Mouse (Mus musculus) limb, embryonic 12.5 days (tissue): ENCODE measurements at regions not wholly inside any gene's neighbourhood (a gene's known extent, or its start where the extent isn't known, plus 50 kb on each side); places are given as distances from the start of the nearest gene placed in this dataset.

Source experiments
- ATAC-seq: fragments of 200-750 bp; cut with Nextera tagmentation; 2 replicates; pipeline ENCODE4 v1.8.0; 2017; ENCODE audit warnings: low read depth, moderate TSS enrichment; ENCODE audit not compliant: insufficient number of reproducible peaks, insufficient read depth, low FRiP score, low TSS enrichment
- H3K27ac ChIP-seq: fragments of 300-500 bp; sonication (generic); 2 replicates; pipeline ENCODE4 v1.5.1; 2016; ENCODE audit warnings: mild to moderate bottlenecking, moderate library complexity
- H3K27me3 ChIP-seq: fragments of 300-500 bp; sonication (generic); 2 replicates; pipeline ENCODE4 v1.6.1; 2016; ENCODE audit warnings: mild to moderate bottlenecking, moderate library complexity
- H3K36me3 ChIP-seq: fragments of 300-500 bp; sonication (generic); 2 replicates; pipeline ENCODE4 v1.6.1; 2016; ENCODE audit warnings: mild to moderate bottlenecking, moderate library complexity
- H3K4me1 ChIP-seq: fragments of 300-500 bp; sonication (generic); replicated peaks from 2 replicates; pipeline ENCODE4 v1.6.1; 2016
- H3K4me2 ChIP-seq: fragments of 300-500 bp; sonication (generic); 2 replicates; pipeline ENCODE4 v1.6.1; 2016; ENCODE audit warnings: mild to moderate bottlenecking, moderate library complexity
- H3K4me3 ChIP-seq: fragments of 300-500 bp; sonication (generic); replicated peaks from 2 replicates; pipeline ENCODE4 v1.5.1; 2016; ENCODE audit warnings: mild to moderate bottlenecking
- H3K9ac ChIP-seq: fragments of 300-500 bp; sonication (generic); replicated peaks from 2 replicates; pipeline ENCODE4 v1.6.1; 2016; ENCODE audit warnings: mild to moderate bottlenecking, moderate library complexity
- H3K9me3 ChIP-seq: fragments of 300-500 bp; sonication (generic); 2 replicates; pipeline ENCODE4 v1.6.1; 2016; ENCODE audit warnings: mild to moderate bottlenecking, moderate library complexity
- WGBS: fragments of 180-500 bp; shearing (Covaris S2); methylation state at CpG from one replicate; pipeline ENCODE4 v1.1.7; 2016; 5-methylcytosine and 5-hydroxymethylcytosine counted together

DNA sequence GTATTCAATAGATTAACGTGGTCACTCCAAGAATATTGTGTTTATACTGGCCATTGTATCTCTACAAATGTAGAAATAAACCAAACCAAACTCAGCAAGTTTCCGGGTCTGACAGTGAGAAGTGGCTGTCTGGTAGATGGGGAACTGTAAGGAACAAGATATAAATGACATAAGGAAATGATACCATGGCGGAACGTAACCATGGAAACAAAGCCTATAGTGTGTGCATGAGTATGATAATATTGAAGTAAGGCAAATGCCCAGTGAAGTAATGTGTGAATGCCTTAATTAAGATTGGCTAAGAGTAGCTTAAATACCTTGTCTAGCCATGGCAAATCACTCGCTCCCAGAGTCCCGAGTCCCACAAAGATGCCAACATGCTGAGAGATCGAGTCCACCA lies 342.6 kb upstream of the Ercc4 start:
- Histone ChIP-seq H3K27me3 (no peaks in the 10 kb centered on the region), H3K9me3 (no peaks in the 10 kb centered on the region), H3K27ac (no peak overlapping the region), H3K9ac (no peak overlapping the region), H3K4me1 (no peaks in the 10 kb centered on the region), H3K36me3 (no peaks in the 10 kb centered on the region), H3K4me3 (no peak overlapping the region), H3K4me2 (no peak overlapping the region)
- ATAC-seq = no peak
- WGBS = 94% methylated on average over 7 of the region's 7 CpGs

DNA sequence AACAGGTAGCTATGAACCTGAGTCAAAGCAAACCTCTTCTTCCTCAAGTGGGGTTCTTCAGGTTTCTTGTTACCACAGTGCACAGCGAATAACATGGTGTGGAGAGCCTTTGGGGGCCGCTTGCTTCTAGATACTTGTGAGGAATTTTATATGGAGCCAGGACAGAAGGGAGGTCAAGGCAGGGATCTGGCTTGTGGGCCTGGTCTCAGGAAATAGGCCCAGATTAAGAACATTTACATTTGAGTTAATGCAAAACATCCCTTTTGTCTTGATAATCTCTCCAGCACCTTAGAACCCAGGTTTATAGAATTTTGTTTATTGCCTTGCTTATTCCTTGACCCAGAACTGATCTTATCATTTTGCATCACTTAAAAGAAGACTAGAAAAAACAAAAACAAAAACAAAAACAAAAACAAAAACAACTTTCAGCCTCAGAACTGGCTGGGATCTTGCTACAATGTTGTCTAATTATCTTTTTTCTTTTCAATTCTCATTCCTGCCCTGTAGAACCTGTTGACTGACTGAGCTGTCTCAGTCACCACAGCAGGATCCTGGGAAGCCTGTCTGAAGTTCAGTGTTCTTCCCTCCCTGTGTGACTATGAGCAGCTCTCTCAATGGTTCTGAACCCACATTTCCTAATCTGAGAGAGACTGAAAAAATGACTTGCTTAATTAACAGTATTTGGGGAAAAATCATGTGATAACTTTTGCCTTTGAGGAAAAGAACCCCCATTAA lies 341.2 kb upstream of the Ercc4 start:
- no peaks in the 10 kb centered on the region for H3K4me1 ChIP-seq
- no peaks in the 10 kb centered on the region for H3K9me3 ChIP-seq
- H3K9ac ChIP-seq = no peak overlapping the region
- H3K4me3 ChIP-seq = no peak overlapping the region
- H3K27ac ChIP-seq = no peak overlapping the region
- 81% methylated on average over 2 of the region's 2 CpGs for WGBS
- H3K36me3 ChIP-seq = no peaks in the 10 kb centered on the region
- no peak for ATAC-seq
- no peaks in the 10 kb centered on the region for H3K27me3 ChIP-seq
- no peak overlapping the region for H3K4me2 ChIP-seq

DNA sequence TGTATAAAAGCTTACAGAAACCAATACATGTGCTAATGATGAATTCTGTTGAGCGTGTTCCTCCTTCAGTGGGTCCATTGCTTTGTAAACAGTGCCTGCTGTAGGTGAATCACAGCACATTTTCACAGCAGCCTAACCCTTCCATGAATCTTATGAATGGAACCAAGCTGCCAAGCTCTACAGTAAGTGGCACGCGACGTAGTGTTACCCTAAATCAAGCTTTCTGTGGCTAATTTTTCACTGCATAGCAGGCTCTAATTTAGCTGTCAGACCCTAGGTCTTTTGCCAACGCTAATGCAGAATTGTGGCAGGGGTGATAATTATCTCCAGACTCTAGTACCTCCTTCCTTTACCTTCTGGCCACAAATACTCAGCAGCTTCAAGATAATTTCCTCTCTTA lies 339.0 kb upstream of the Ercc4 start:
- Histone ChIP-seq H3K9me3 (no peaks in the 10 kb centered on the region), H3K27me3 (no peaks in the 10 kb centered on the region), H3K4me2 (no peak overlapping the region), H3K36me3 (no peaks in the 10 kb centered on the region), H3K4me3 (no peak overlapping the region), H3K9ac (no peak overlapping the region), H3K4me1 (no peaks in the 10 kb centered on the region), H3K27ac (no peak overlapping the region)
- ATAC-seq = no peak
- WGBS = 63% methylated on average over 5 of the region's 5 CpGs

DNA sequence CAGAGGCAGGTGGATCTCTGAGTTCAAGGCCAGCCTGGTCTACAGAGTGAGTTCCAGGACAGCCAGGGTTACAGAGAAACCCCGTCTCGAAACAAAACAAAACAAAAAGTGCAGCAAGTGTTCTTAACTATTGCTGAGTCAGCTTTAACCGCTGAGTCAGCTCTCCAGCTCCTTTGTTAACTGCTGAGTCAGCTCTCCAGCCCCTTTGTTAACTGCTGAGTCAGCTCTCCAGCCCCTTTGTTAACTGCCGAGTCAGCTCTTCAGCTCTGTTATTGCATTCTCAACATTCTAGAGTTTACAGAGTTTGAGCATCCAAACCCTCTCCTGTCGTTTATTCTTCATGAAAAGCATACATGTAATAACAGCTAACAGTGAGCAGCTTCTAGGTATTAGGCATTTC lies 336.9 kb upstream of the Ercc4 start:
- no peaks in the 10 kb centered on the region for H3K9me3 ChIP-seq
- ATAC-seq = no peak
- 86% methylated on average over 5 of the region's 5 CpGs for WGBS

DNA sequence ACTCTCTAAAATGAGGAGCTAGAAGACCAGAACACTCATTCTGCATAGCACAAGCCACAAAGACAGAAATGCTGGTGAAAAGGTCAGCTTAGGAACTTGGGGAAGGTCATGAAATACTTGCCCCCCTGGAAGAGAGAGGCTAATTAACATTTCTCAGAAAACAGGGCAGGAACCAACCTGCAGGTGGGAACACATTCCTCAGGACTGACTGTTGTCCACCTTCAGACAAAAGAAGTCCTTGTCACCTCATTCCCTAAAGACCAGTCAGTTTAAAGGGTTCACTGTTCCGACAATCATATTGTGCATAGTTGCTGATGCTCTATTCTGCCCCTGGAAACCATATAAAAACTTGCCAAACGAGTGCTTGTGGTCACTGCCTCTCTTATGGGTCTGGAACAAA lies 333.6 kb upstream of the Ercc4 start:
- no peak for ATAC-seq
- Histone ChIP-seq H3K36me3 (no peaks in the 10 kb centered on the region), H3K9ac (no peak overlapping the region), H3K4me1 (no peaks in the 10 kb centered on the region), H3K4me3 (no peak overlapping the region), H3K27ac (no peak overlapping the region), H3K9me3 (no peaks in the 10 kb centered on the region), H3K27me3 (no peaks in the 10 kb centered on the region), H3K4me2 (no peak overlapping the region)
- WGBS = 58% methylated on average over 2 of the region's 2 CpGs

More for the DNA sequence above, 336.9 kb upstream of the Ercc4 start:
- no peak overlapping the region for H3K4me3 ChIP-seq
- no peak overlapping the region for H3K9ac ChIP-seq
- H3K4me1 ChIP-seq = no peaks in the 10 kb centered on the region
- H3K27me3 ChIP-seq = no peaks in the 10 kb centered on the region
- H3K27ac ChIP-seq = no peak overlapping the region
- no peak overlapping the region for H3K4me2 ChIP-seq
- H3K36me3 ChIP-seq = no peaks in the 10 kb centered on the region

DNA sequence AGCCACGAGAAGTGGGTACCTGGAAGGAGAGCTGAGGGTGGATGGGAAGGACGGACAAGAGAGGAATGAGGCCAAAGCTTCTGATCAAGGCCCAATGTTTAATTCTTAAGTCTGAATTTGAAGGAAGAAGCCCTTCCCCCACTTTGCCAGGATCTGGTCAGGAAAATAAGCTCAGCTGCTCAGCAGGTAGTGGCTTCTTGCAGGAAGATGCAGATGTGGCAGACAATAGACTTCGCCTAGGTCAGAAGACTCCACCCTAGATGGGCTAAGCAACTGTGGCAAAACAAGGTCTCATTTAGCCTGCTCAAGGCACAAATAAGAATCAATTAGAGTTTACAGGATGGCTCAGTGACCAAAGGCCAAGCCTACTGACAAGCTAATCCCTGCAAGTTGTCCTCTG lies 330.4 kb upstream of the Ercc4 start:
- H3K4me1 ChIP-seq = no peaks in the 10 kb centered on the region
- H3K4me2 ChIP-seq = no peak overlapping the region
- no peak for ATAC-seq
- no peaks in the 10 kb centered on the region for H3K36me3 ChIP-seq
- 82% methylated on average over 3 of the region's 3 CpGs for WGBS
- H3K9ac ChIP-seq = no peak overlapping the region
- H3K27ac ChIP-seq = no peak overlapping the region
- H3K9me3 ChIP-seq = no peaks in the 10 kb centered on the region
- H3K4me3 ChIP-seq = no peak overlapping the region
- no peaks in the 10 kb centered on the region for H3K27me3 ChIP-seq

DNA sequence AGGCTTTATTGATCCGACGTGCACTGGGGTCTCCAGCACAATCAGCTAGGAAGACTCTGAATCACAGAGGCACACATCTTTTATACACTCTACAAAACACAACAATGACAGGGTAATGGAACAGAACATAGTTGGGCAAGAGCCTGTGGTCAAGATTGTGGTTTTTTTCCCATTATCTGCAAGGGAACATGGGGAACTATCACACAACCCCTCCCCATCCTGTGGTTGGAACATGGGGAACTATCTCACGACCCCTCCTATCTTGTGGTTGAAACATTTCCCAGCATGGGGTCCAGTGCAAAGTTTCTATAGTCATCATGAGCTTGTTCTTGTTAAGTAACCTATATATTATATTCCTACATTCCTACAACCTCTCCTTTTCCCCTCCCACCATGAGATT lies 328.8 kb upstream of the Ercc4 start:
- Histone ChIP-seq H3K36me3 (no peaks in the 10 kb centered on the region), H3K9ac (no peak overlapping the region), H3K27ac (no peak overlapping the region), H3K4me3 (no peak overlapping the region), H3K4me2 (no peak overlapping the region), H3K9me3 (no peaks in the 10 kb centered on the region), H3K27me3 (no peaks in the 10 kb centered on the region), H3K4me1 (no peaks in the 10 kb centered on the region)
- ATAC-seq = no peak
- 95% methylated on average over 3 of the region's 3 CpGs for WGBS

DNA sequence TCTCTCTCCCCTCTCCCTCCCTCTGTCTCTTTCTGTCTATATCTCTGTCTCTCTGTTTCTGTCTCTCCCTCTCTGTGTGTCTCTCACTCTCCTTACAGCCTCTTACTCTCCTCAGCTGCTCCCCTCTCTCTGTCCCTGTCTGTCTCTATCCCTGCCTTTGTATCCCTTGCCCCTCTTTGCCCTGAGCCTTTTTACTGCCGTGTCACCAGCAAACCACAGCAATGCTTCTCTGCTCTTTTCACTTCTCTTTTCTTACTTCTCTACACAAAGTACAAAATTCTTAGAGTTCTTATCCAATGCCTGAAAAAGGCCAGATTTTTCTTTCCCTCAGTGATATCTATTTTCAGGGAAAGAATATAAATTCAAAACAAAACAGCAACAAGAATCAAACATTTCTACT lies 323.7 kb upstream of the Ercc4 start:
- Histone ChIP-seq H3K27ac (no peak overlapping the region), H3K9ac (no peak overlapping the region), H3K4me1 (no peaks in the 10 kb centered on the region), H3K4me2 (no peak overlapping the region), H3K36me3 (no peaks in the 10 kb centered on the region), H3K4me3 (no peak overlapping the region), H3K9me3 (no peaks in the 10 kb centered on the region; the same call in 1 of the 2 replicates), H3K27me3 (no peaks in the 10 kb centered on the region)
- no peak for ATAC-seq
- 66% methylated on average over 1 of the region's 1 CpGs for WGBS

DNA sequence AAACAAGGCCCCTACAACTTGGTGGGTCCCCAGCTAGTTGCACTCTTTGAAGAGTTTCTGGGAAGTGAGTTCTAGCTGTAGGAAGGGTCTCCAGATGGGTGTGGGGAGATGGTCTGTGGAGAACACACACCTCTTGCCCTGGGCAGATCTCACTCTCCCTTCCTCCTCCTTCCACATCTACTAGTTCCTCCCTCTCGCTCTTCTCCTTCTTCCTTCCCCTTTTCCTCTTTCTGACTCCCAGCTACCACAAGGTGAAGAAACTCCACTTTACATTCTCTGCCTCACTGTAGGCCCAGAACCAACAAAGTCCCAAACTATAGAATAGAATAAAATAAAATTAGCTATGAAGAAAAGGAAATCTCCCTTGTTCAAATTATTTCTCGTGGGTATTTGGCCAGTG lies 311.0 kb upstream of the Ercc4 start:
- H3K4me1 ChIP-seq = no peaks in the 10 kb centered on the region; the same call in 1 of the 2 replicates
- no peak overlapping the region for H3K9ac ChIP-seq
- no peaks in the 10 kb centered on the region for H3K27me3 ChIP-seq
- no peak overlapping the region for H3K27ac ChIP-seq
- H3K4me2 ChIP-seq = no peak overlapping the region
- no peak overlapping the region for H3K4me3 ChIP-seq
- ATAC-seq = no peak
- no peaks in the 10 kb centered on the region for H3K9me3 ChIP-seq
- 86% methylated on average over 2 of the region's 2 CpGs for WGBS
- no peaks in the 10 kb centered on the region for H3K36me3 ChIP-seq

DNA sequence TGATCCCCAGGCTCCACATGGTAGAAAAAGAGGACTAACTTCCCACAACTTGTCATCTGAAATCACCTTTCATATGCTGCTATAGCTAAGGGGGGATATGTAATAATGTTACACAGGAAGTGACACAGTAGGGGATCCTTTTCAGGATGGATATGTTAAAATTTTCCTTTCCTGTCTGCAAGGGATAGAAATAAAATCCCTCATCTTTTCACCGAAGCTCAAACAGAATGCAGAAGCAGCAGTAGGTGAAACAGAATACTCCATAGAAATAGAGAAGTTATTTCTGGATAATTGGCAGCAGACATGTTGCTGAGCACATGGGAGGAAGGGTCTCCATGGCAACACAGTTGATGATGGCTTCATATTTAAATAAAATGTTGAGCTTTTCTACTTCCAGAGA lies 309.3 kb upstream of the Ercc4 start:
- Histone ChIP-seq H3K4me1 (no peaks in the 10 kb centered on the region; the same call in 1 of the 2 replicates), H3K27ac (no peak overlapping the region), H3K36me3 (no peaks in the 10 kb centered on the region), H3K9me3 (no peaks in the 10 kb centered on the region), H3K27me3 (no peaks in the 10 kb centered on the region), H3K4me3 (no peak overlapping the region), H3K9ac (no peak overlapping the region), H3K4me2 (no peak overlapping the region)
- no peak for ATAC-seq
- WGBS = 48% methylated on average over 1 of the region's 1 CpGs

DNA sequence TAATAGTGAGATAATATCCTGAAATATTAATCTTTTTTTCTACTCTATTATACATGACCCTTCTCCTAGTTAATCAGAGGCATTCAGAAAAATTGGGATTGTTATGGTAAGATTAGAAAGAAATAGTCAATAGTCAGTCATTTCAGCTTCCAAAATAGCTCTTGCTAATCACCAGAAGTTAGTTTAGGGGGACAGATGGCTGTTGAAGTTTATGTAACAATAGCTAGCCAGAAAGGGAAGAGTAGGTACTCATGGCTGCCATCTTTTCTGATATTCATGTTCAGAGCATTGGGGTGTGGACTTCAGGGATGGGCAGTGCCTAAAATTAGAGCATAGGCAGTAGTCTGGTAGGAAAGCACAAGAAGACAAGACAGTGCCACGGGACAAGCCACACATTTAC lies 306.8 kb upstream of the Ercc4 start:
- Histone ChIP-seq H3K9ac (no peak overlapping the region), H3K36me3 (no peaks in the 10 kb centered on the region), H3K27me3 (no peaks in the 10 kb centered on the region), H3K4me1 (no peaks in the 10 kb centered on the region; the same call in 1 of the 2 replicates), H3K27ac (no peak overlapping the region), H3K4me2 (no peak overlapping the region), H3K4me3 (no peak overlapping the region), H3K9me3 (no peaks in the 10 kb centered on the region)
- ATAC-seq = no peak
- 83% methylated on average over 1 of the region's 1 CpGs for WGBS

DNA sequence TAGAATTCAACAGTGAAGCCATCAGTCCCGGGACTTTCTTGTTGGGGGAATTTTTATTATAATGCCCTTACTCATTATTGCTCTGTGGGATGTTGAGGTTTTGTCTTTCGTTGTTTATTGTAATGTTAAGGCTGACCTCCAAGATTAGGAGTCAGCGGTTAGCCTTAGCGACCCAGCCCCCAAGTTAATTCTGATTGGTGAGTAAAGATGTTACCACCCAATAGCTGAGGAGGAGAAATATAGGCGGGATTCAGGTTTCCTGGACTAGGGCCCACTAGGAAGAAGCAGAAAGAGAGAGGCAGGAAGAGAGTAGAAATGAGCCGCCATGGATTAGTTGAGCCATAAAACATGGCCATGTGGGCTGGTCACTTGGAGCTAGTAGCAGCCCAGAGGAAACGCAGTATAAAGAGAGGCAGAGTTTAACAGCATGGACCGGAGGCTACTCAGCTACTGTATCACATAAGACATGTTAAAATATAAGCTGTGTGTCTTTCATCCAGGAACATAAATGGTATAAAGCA lies 302.1 kb upstream of the Ercc4 start:
- Histone ChIP-seq H3K27me3 (no peaks in the 10 kb centered on the region), H3K36me3 (no peaks in the 10 kb centered on the region), H3K4me2 (no peak overlapping the region), H3K9ac (no peak overlapping the region), H3K9me3 (no peaks in the 10 kb centered on the region), H3K4me1 (no peaks in the 10 kb centered on the region; the same call in 1 of the 2 replicates), H3K27ac (no peak overlapping the region), H3K4me3 (no peak overlapping the region)
- WGBS = 36% methylated on average over 8 of the region's 8 CpGs
- peak; percentile 73; the same call in 1 of the 2 replicates for ATAC-seq
